Mouse (Mus musculus) lung, postnatal 4 days (tissue): Measurements from ENCODE around the gene Plekho1.

Source experiments
- DNase-seq, 2 experiments: peaks; one replicate each; pipeline ENCODE4 v3.0.0; 2021

Gene Plekho1

GRCm38 (mm10) chr3:95945731-95946240 is 50.0 kb downstream of the Plekho1 start:
- DNase-seq, result peak in 1 of 2 experiments; percentile 61

- DNase-seq, result no peak
These were observed 51.1 kb downstream of the Plekho1 start for GRCm38 (mm10) chr3:95944742-95945141.

GRCm38 (mm10) chr3:95943226-95943625 is 52.6 kb downstream of the Plekho1 start:
- no peak for DNase-seq

- DNase-seq, result no peak
These were observed 53.1 kb downstream of the Plekho1 start for GRCm38 (mm10) chr3:95942749-95943148.

- DNase-seq, result peak in 1 of 2 experiments; percentile 43
These were observed 57.0 kb downstream of the Plekho1 start for GRCm38 (mm10) chr3:95938835-95939234.
